Comparison of ENCODE assay signal across 8 mouse cellular contexts in the genomic region with DNA sequence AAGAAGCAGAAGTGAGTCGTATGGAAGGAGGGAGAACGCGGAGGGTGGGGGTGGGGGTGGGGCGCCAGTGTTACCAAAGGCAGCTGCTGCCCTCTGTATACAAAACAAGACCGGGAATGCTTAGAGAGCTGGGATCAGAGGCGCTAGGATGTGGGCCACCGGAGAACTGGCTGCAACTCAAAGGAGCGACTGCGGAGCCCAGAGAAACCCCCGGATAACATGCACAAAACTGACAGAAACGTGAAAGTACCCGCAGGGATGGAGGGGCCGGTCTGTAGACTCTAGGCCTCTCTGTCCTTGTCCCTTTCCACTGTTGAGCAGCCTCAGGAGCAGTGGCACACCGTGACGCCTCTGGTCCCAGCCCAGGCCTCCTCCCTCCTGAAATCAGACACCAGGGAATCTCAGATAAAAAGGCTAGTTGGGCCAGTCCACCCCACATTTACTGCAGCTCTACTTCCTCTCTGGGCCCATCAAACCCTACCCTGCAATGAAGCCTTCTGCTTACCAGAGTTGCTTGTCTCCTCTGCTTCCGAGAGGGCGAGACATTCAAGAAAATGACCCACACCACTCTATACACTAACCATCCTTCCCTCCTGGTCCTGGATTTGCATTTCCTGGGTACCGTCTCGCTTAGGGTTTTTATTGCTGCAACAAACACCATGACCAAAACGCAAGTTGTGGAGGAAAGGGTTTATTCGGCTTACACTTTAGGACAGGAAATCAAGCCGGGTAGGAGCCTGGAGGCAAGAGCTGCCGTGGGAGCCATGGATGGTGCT. TPM values are rescaled to one million over a fixed set of nuclear protein-coding genes. Genes with fewer than 3 reads are reported as not detected.
A peak's percentile ranks its signal among the peaks of the same experiment; 100 is the strongest.
DNase-seq lines count a peak whose midpoint lies in the region; ATAC-seq and TF ChIP-seq lines count a peak whose summit lies in the region.

No protein-coding gene starts in this region.

- H3K9me3 ChIP-seq in forebrain, embryonic 12.5 days = no peaks in the 10 kb centered on the region
- no peaks in the 10 kb centered on the region for H3K9me3 ChIP-seq in limb, embryonic 15.5 days
- H3K9me3 ChIP-seq in stomach, postnatal 0 days (ENCODE audit: control insufficient read depth, low read length) = no peaks in the 10 kb centered on the region

- H3K4me2 ChIP-seq in forebrain, embryonic 12.5 days = peak overlapping the region; percentile 21; the same call in 1 of the 2 replicates
- H3K4me2 ChIP-seq in limb, embryonic 15.5 days = peak overlapping the region; percentile 12; the same call in 1 of the 2 replicates
- peak overlapping the region; percentile 46 for H3K4me2 ChIP-seq in stomach, postnatal 0 days (replicated peaks; ENCODE audit: low read depth)

- TF ChIP-seq CTCF in stomach, postnatal 0 days (IDR thresholded peaks at IDR 0.05; ENCODE audit: low read depth) = peak; percentile 3; the same call in 1 of the 2 replicates

- peak overlapping the region; percentile 38 for H3K9ac ChIP-seq in forebrain, embryonic 12.5 days
- H3K9ac ChIP-seq in limb, embryonic 15.5 days = no peak overlapping the region
- peak overlapping the region; percentile 50; the same call in 1 of the 2 replicates for H3K9ac ChIP-seq in stomach, postnatal 0 days (ENCODE audit: low read length)

- H3K27ac ChIP-seq in forebrain, embryonic 12.5 days = peak overlapping the region; percentile 84
- H3K27ac ChIP-seq in limb, embryonic 15.5 days = peak overlapping the region; percentile 83
- peak overlapping the region; percentile 90 for H3K27ac ChIP-seq in stomach, postnatal 0 days (replicated peaks)

- DNase-seq in retina, postnatal 1 day = peak; percentile 63
- no peak for DNase-seq in retina, embryonic 14.5 days (ENCODE audit: low spot score)
- peak; percentile 47 for DNase-seq in stomach, postnatal 0 days (ENCODE audit: low spot score)
- no peak for DNase-seq in left cerebral cortex, adult 18-20 months (ENCODE audit: low spot score in 2 of 2)
- no peak for DNase-seq in gastrocnemius, postnatal 4 days (ENCODE audit: low spot score in 2 of 2)
- no peak for DNase-seq in cerebellum, adult 11-12 months

- peaks cover 32% of the 10 kb centered on the region for H3K4me1 ChIP-seq in forebrain, embryonic 12.5 days
- peaks cover 33% of the 10 kb centered on the region for H3K4me1 ChIP-seq in limb, embryonic 15.5 days
- H3K4me1 ChIP-seq in stomach, postnatal 0 days (replicated peaks; ENCODE audit: control insufficient read depth, insufficient read depth) = 0 out of 2 replicates have a peak, but pooled peaks cover 2% of the 10 kb centered on the region

- 12% methylated on average over 23 of the region's 23 CpGs for whole genome bisulfite sequencing in forebrain, embryonic 12.5 days
- 8% methylated on average over 23 of the region's 23 CpGs for WGBS in limb, embryonic 15.5 days
- WGBS in stomach, postnatal 0 days = 18% methylated on average over 23 of the region's 23 CpGs

- no peaks in the 10 kb centered on the region for H3K36me3 ChIP-seq in forebrain, embryonic 12.5 days (replicated peaks)
- no peaks in the 10 kb centered on the region for H3K36me3 ChIP-seq in limb, embryonic 15.5 days
- no peaks in the 10 kb centered on the region for H3K36me3 ChIP-seq in stomach, postnatal 0 days (ENCODE audit: control insufficient read depth, insufficient read depth, low read length)

- TF ChIP-seq EP300 in stomach, postnatal 0 days (optimal IDR thresholded peaks at IDR 0.05) = no peak

- H3K27me3 ChIP-seq in forebrain, embryonic 12.5 days = no peaks in the 10 kb centered on the region
- no peaks in the 10 kb centered on the region for H3K27me3 ChIP-seq in limb, embryonic 15.5 days
- H3K27me3 ChIP-seq in stomach, postnatal 0 days (ENCODE audit: control insufficient read depth, insufficient read depth, low read length) = no peaks in the 10 kb centered on the region

- no peak overlapping the region for H3K4me3 ChIP-seq in forebrain, embryonic 12.5 days (replicated peaks)
- H3K4me3 ChIP-seq in limb, embryonic 15.5 days = no peak overlapping the region
- H3K4me3 ChIP-seq in stomach, postnatal 0 days (ENCODE audit: low read depth, low read length) = peak overlapping the region; percentile 10; the same call in 1 of the 2 replicates

- ATAC-seq in forebrain, embryonic 12.5 days (ENCODE audit: low FRiP score) = peak; percentile 84
- ATAC-seq in limb, embryonic 15.5 days (ENCODE audit: insufficient number of reproducible peaks, low FRiP score, low TSS enrichment, low read depth) = no peak
- peak; percentile 68 for ATAC-seq in stomach, postnatal 0 days (ENCODE audit: low FRiP score, low TSS enrichment)

RNA-seq across cellular contexts. Expression of a gene that starts 1.7 kb away (rescaled TPM):
- 67.6 and 71.5 TPM in 2 replicates for polyA plus RNA-seq in forebrain, embryonic 12.5 days (2016; fragmentation: Nextera tagmentation; extraction: Ambion mirVana)
- polyA plus RNA-seq in limb, embryonic 15.5 days (2015; fragmentation: Nextera tagmentation; extraction: Ambion mirVana) = 40.4 and 52.2 TPM in 2 replicates
- 24.3 and 29.7 TPM in 2 replicates for polyA plus RNA-seq in stomach, postnatal 0 days (2015; fragmentation: Nextera tagmentation; extraction: Ambion mirVana)
- 100 to 1,000 TPM; 150 to 151 TPM for total RNA-seq in left cerebral cortex, adult 18-20 months (2021)
- 10 to 100 TPM; 39.0 to 39.6 TPM for total RNA-seq in gastrocnemius, postnatal 4 days (2021)

Comparison
In these comparisons a context has a peak if more than half of its experiments do, and no peak if none do; other contexts are left out.
1. DNase-seq: peak in retina, postnatal 1 day (single experiment) and stomach, postnatal 0 days (single experiment); none in retina, embryonic 14.5 days (single experiment), left cerebral cortex, adult 18-20 months (0 of 2), gastrocnemius, postnatal 4 days (0 of 2) and cerebellum, adult 11-12 months (single experiment).
2. Peak in every context shown above with its lines, with median percentiles within 50 percentile points of each other: H3K27ac ChIP-seq and H3K4me2 ChIP-seq.